Mouse (Mus musculus) mouse embryonic stem cell (cell line): ENCODE measurements around the gene 2610301B20Rik.

Source experiments
- in situ Hi-C, 2 experiments: fragments of 300-500 bp; cut with MboI; formaldehyde crosslinking; loops; 1 replicate in 1 of 2; 3 replicates in 1 of 2; pipeline ENCODE4 v1.14.3; 2019 to 2020; ENCODE audit warnings: low sequenced_read_pairs in 2 of 2, low pct_unique_long_range_greater_than_20kb in 1 of 2, mixed read lengths in 1 of 2; ENCODE audit not compliant: unreplicated experiment in 1 of 2

2610301B20Rik gene

GRCm38 (mm10) chr4:10896262-10896661 is 22.0 kb downstream of the 2610301B20Rik start:
- in situ Hi-C loops: no loop called here

GRCm38 (mm10) chr4:10896859-10897258 is 22.6 kb downstream of the 2610301B20Rik start:
- in situ Hi-C loops: no loop called here

- in situ Hi-C loops: no loop called here
Measured at GRCm38 (mm10) chr4:10905234-10905801, 31.0 kb downstream of the 2610301B20Rik start.

GRCm38 (mm10) chr4:10911417-10911816 is 37.1 kb downstream of the 2610301B20Rik start:
- in situ Hi-C loops: loop anchor here (5.0 to 10.0 kb wide), 2 partner anchors 66 to 253 kb away; no protein-coding TSS in a partner anchor

- in situ Hi-C loops: loop anchor here (5.0 to 10.0 kb wide), 2 partner anchors 65 to 253 kb away; no protein-coding TSS in a partner anchor
Measured at GRCm38 (mm10) chr4:10911909-10912478, 37.7 kb downstream of the 2610301B20Rik start.

GRCm38 (mm10) chr4:10912611-10913301 is 38.5 kb downstream of the 2610301B20Rik start:
- in situ Hi-C loops: loop anchor here (5.0 to 10.0 kb wide), 2 partner anchors 65 to 252 kb away; no protein-coding TSS in a partner anchor

- in situ Hi-C loops: loop anchor here (5.0 to 10.0 kb wide), 2 partner anchors 64 to 251 kb away; no protein-coding TSS in a partner anchor
Measured at GRCm38 (mm10) chr4:10913409-10913808, 39.1 kb downstream of the 2610301B20Rik start.

GRCm38 (mm10) chr4:10914766-10915165 is 40.5 kb downstream of the 2610301B20Rik start:
- in situ Hi-C loops: loop anchor here (5.0 to 10.0 kb wide), 2 partner anchors 63 to 250 kb away; no protein-coding TSS in a partner anchor

GRCm38 (mm10) chr4:10915271-10915670 is 41.0 kb downstream of the 2610301B20Rik start:
- in situ Hi-C loops: loop anchor here (10.0 kb wide), 1 partner anchor 250 kb away; no protein-coding TSS in a partner anchor

- in situ Hi-C loops: loop anchor here (10.0 kb wide), 1 partner anchor 246 kb away; no protein-coding TSS in a partner anchor
Measured at GRCm38 (mm10) chr4:10918402-10918801, 44.1 kb downstream of the 2610301B20Rik start.

GRCm38 (mm10) chr4:10919097-10919496 is 44.8 kb downstream of the 2610301B20Rik start:
- in situ Hi-C loops: loop anchor here (10.0 kb wide), 1 partner anchor 246 kb away; no protein-coding TSS in a partner anchor

GRCm38 (mm10) chr4:10919530-10919929 is 45.2 kb downstream of the 2610301B20Rik start:
- in situ Hi-C loops: loop anchor here (10.0 kb wide), 1 partner anchor 245 kb away; no protein-coding TSS in a partner anchor

GRCm38 (mm10) chr4:10919987-10920386 is 45.7 kb downstream of the 2610301B20Rik start:
- in situ Hi-C loops: loop anchor here (5.0 to 10.0 kb wide), 2 partner anchors 47 to 245 kb away; no protein-coding TSS in a partner anchor

- in situ Hi-C loops: loop anchor here in 1 of 2 experiments (5.0 kb wide), 1 partner anchor 47 kb away; no protein-coding TSS in a partner anchor
Measured at GRCm38 (mm10) chr4:10920622-10921021, 46.3 kb downstream of the 2610301B20Rik start.

GRCm38 (mm10) chr4:10923180-10923579 is 48.9 kb downstream of the 2610301B20Rik start:
- in situ Hi-C loops: loop anchor here in 1 of 2 experiments (5.0 kb wide), 1 partner anchor 44 kb away; no protein-coding TSS in a partner anchor

GRCm38 (mm10) chr4:10924140-10924539 is 49.8 kb downstream of the 2610301B20Rik start:
- in situ Hi-C loops: loop anchor here in 1 of 2 experiments (5.0 kb wide), 1 partner anchor 43 kb away; no protein-coding TSS in a partner anchor

- in situ Hi-C loops: loop anchor here in 1 of 2 experiments (5.0 kb wide), 1 partner anchor 43 kb away; no protein-coding TSS in a partner anchor
Measured at GRCm38 (mm10) chr4:10924541-10924940, 50.2 kb downstream of the 2610301B20Rik start.

GRCm38 (mm10) chr4:10926416-10926815 is 52.1 kb downstream of the 2610301B20Rik start:
- in situ Hi-C loops: no loop called here

- in situ Hi-C loops: no loop called here
Measured at GRCm38 (mm10) chr4:10928158-10928557, 53.9 kb downstream of the 2610301B20Rik start.
